Mouse (Mus musculus): ENCODE results near the gene Kcnh4. TPM values are rescaled to one million over a fixed set of nuclear protein-coding genes. Genes with fewer than 3 reads are reported as not detected.
A peak's percentile ranks its signal among the peaks of the same experiment; 100 is the strongest.

Kcnh4 gene
- polyA plus RNA-seq, 1 experiment = 0.21 TPM

- Histone ChIP-seq H3K4me3 (ENCODE audit: low read depth, low read length) (peak overlapping the region; percentile 71), H3K27me3 (ENCODE audit: control insufficient read depth, insufficient read depth, low read length, poor library complexity, severe bottlenecking) (no peaks in the 10 kb centered on the region), H3K4me1 (ENCODE audit: control insufficient read depth, insufficient read depth, low read length) (peaks cover 2% of the 10 kb centered on the region), H3K9ac (ENCODE audit: low read depth, poor library complexity, severe bottlenecking) (peak overlapping the region; percentile 68), H3K27ac (ENCODE audit: insufficient read depth, low read length) (no peak overlapping the region), H3K9me3 (replicated peaks; ENCODE audit: control insufficient read depth, insufficient read depth, low read length, poor library complexity, severe bottlenecking) (no peaks in the 10 kb centered on the region), H3K36me3 (ENCODE audit: control insufficient read depth, insufficient read depth, low read length, poor library complexity, severe bottlenecking) (no peaks in the 10 kb centered on the region)
- TF ChIP-seq EP300 (IDR thresholded peaks at IDR 0.05; ENCODE audit: insufficient read depth, low read depth, low read length) (no peak), CTCF (IDR thresholded peaks at IDR 0.05; ENCODE audit: low read depth, low read length) (no peak), POLR2A (IDR thresholded peaks at IDR 0.05; ENCODE audit: insufficient read depth, low read length) (no peak)
These were observed 783 bp downstream of the Kcnh4 start for GRCm38 (mm10) chr11:100758707-100759610.

- no peaks in the 10 kb centered on the region for H3K9me3 ChIP-seq (replicated peaks; ENCODE audit: control insufficient read depth, insufficient read depth, low read length, poor library complexity, severe bottlenecking)
- no peak overlapping the region for H3K9ac ChIP-seq (ENCODE audit: low read depth, poor library complexity, severe bottlenecking)
- H3K27me3 ChIP-seq (ENCODE audit: control insufficient read depth, insufficient read depth, low read length, poor library complexity, severe bottlenecking) = no peaks in the 10 kb centered on the region
- no peaks in the 10 kb centered on the region for H3K36me3 ChIP-seq (ENCODE audit: control insufficient read depth, insufficient read depth, low read length, poor library complexity, severe bottlenecking)
- peaks cover 2% of the 10 kb centered on the region for H3K4me1 ChIP-seq (ENCODE audit: control insufficient read depth, insufficient read depth, low read length)
- no peak for TF ChIP-seq CTCF (IDR thresholded peaks at IDR 0.05; ENCODE audit: low read depth, low read length)
- no peak for TF ChIP-seq POLR2A (IDR thresholded peaks at IDR 0.05; ENCODE audit: insufficient read depth, low read length)
- TF ChIP-seq EP300 (IDR thresholded peaks at IDR 0.05; ENCODE audit: insufficient read depth, low read depth, low read length) = no peak
- no peak overlapping the region for H3K4me3 ChIP-seq (ENCODE audit: low read depth, low read length)
- no peak overlapping the region for H3K27ac ChIP-seq (ENCODE audit: insufficient read depth, low read length)
These were observed 2.2 kb downstream of the Kcnh4 start for GRCm38 (mm10) chr11:100757566-100757965.

- Histone ChIP-seq H3K27ac (ENCODE audit: insufficient read depth, low read length) (no peak overlapping the region), H3K9ac (ENCODE audit: low read depth, poor library complexity, severe bottlenecking) (no peak overlapping the region), H3K4me1 (ENCODE audit: control insufficient read depth, insufficient read depth, low read length) (peaks cover 2% of the 10 kb centered on the region), H3K9me3 (replicated peaks; ENCODE audit: control insufficient read depth, insufficient read depth, low read length, poor library complexity, severe bottlenecking) (no peaks in the 10 kb centered on the region), H3K27me3 (ENCODE audit: control insufficient read depth, insufficient read depth, low read length, poor library complexity, severe bottlenecking) (no peaks in the 10 kb centered on the region), H3K36me3 (ENCODE audit: control insufficient read depth, insufficient read depth, low read length, poor library complexity, severe bottlenecking) (no peaks in the 10 kb centered on the region), H3K4me3 (ENCODE audit: low read depth, low read length) (no peak overlapping the region)
- no peak for TF ChIP-seq CTCF (IDR thresholded peaks at IDR 0.05; ENCODE audit: low read depth, low read length)
- TF ChIP-seq POLR2A (IDR thresholded peaks at IDR 0.05; ENCODE audit: insufficient read depth, low read length) = no peak
- TF ChIP-seq EP300 (IDR thresholded peaks at IDR 0.05; ENCODE audit: insufficient read depth, low read depth, low read length) = no peak
These were observed 3.3 kb downstream of the Kcnh4 start for GRCm38 (mm10) chr11:100756476-100756875.

GRCm38 (mm10) chr11:100754693-100755057 is 5.1 kb downstream of the Kcnh4 start:
- Histone ChIP-seq H3K4me3 (ENCODE audit: low read depth, low read length) (no peak overlapping the region), H3K27me3 (ENCODE audit: control insufficient read depth, insufficient read depth, low read length, poor library complexity, severe bottlenecking) (no peaks in the 10 kb centered on the region), H3K4me1 (ENCODE audit: control insufficient read depth, insufficient read depth, low read length) (peaks cover 2% of the 10 kb centered on the region), H3K9me3 (replicated peaks; ENCODE audit: control insufficient read depth, insufficient read depth, low read length, poor library complexity, severe bottlenecking) (no peaks in the 10 kb centered on the region), H3K36me3 (ENCODE audit: control insufficient read depth, insufficient read depth, low read length, poor library complexity, severe bottlenecking) (no peaks in the 10 kb centered on the region), H3K9ac (ENCODE audit: low read depth, poor library complexity, severe bottlenecking) (no peak overlapping the region), H3K27ac (ENCODE audit: insufficient read depth, low read length) (no peak overlapping the region)
- TF ChIP-seq EP300 (IDR thresholded peaks at IDR 0.05; ENCODE audit: insufficient read depth, low read depth, low read length) (no peak), POLR2A (IDR thresholded peaks at IDR 0.05; ENCODE audit: insufficient read depth, low read length) (no peak), CTCF (IDR thresholded peaks at IDR 0.05; ENCODE audit: low read depth, low read length) (no peak)

- Histone ChIP-seq H3K4me3 (ENCODE audit: low read depth, low read length) (no peak overlapping the region), H3K4me1 (ENCODE audit: control insufficient read depth, insufficient read depth, low read length) (peaks cover 2% of the 10 kb centered on the region), H3K27me3 (ENCODE audit: control insufficient read depth, insufficient read depth, low read length, poor library complexity, severe bottlenecking) (no peaks in the 10 kb centered on the region), H3K9me3 (replicated peaks; ENCODE audit: control insufficient read depth, insufficient read depth, low read length, poor library complexity, severe bottlenecking) (no peaks in the 10 kb centered on the region), H3K9ac (ENCODE audit: low read depth, poor library complexity, severe bottlenecking) (no peak overlapping the region), H3K27ac (ENCODE audit: insufficient read depth, low read length) (no peak overlapping the region), H3K36me3 (ENCODE audit: control insufficient read depth, insufficient read depth, low read length, poor library complexity, severe bottlenecking) (no peaks in the 10 kb centered on the region)
- TF ChIP-seq CTCF (IDR thresholded peaks at IDR 0.05; ENCODE audit: low read depth, low read length) (no peak), EP300 (IDR thresholded peaks at IDR 0.05; ENCODE audit: insufficient read depth, low read depth, low read length) (no peak)
These were observed 5.6 kb downstream of the Kcnh4 start for GRCm38 (mm10) chr11:100754021-100754692.

GRCm38 (mm10) chr11:100752294-100752693 is 7.4 kb downstream of the Kcnh4 start:
- Histone ChIP-seq H3K4me1 (ENCODE audit: control insufficient read depth, insufficient read depth, low read length) (no peaks in the 10 kb centered on the region), H3K36me3 (ENCODE audit: control insufficient read depth, insufficient read depth, low read length, poor library complexity, severe bottlenecking) (no peaks in the 10 kb centered on the region), H3K27me3 (ENCODE audit: control insufficient read depth, insufficient read depth, low read length, poor library complexity, severe bottlenecking) (no peaks in the 10 kb centered on the region), H3K9me3 (replicated peaks; ENCODE audit: control insufficient read depth, insufficient read depth, low read length, poor library complexity, severe bottlenecking) (no peaks in the 10 kb centered on the region), H3K9ac (ENCODE audit: low read depth, poor library complexity, severe bottlenecking) (no peak overlapping the region), H3K4me3 (ENCODE audit: low read depth, low read length) (no peak overlapping the region), H3K27ac (ENCODE audit: insufficient read depth, low read length) (no peak overlapping the region)
- TF ChIP-seq EP300 (IDR thresholded peaks at IDR 0.05; ENCODE audit: insufficient read depth, low read depth, low read length) = no peak
- TF ChIP-seq CTCF (IDR thresholded peaks at IDR 0.05; ENCODE audit: low read depth, low read length) = no peak
- TF ChIP-seq POLR2A (IDR thresholded peaks at IDR 0.05; ENCODE audit: insufficient read depth, low read length) = no peak

Data from ES-Bruce4 (cell line).